Mouse (Mus musculus): ENCODE results near the gene Dcaf15. TPM values are rescaled to one million over a fixed set of nuclear protein-coding genes. Genes with fewer than 3 reads are reported as not detected.

Gene Dcaf15
- total RNA-seq, 4 experiments from 2014 or later, result 4.3 to 5.2 (median 4.7) TPM

- DNase-seq (ENCODE audit: low spot score in 2 of 2), result no peak
These were observed 2.9 kb downstream of the Dcaf15 start for GRCm38 (mm10) chr8:84101476-84102270.

GRCm38 (mm10) chr8:84098376-84098775 is 6.2 kb downstream of the Dcaf15 start:
- DNase-seq (ENCODE audit: low spot score in 2 of 2), result no peak

GRCm38 (mm10) chr8:84096061-84096460 is 8.5 kb downstream of the Dcaf15 start:
- DNase-seq (ENCODE audit: low spot score in 2 of 2), result no peak

GRCm38 (mm10) chr8:84090585-84090984 is 14.0 kb downstream of the Dcaf15 start:
- DNase-seq (ENCODE audit: low spot score in 2 of 2), result no peak

- DNase-seq (ENCODE audit: low spot score in 2 of 2), result no peak
These were observed 15.3 kb downstream of the Dcaf15 start for GRCm38 (mm10) chr8:84089277-84089676.

- no peak for DNase-seq (ENCODE audit: low spot score in 2 of 2)
These were observed 16.7 kb downstream of the Dcaf15 start for GRCm38 (mm10) chr8:84087821-84088220.

GRCm38 (mm10) chr8:84087156-84087555 is 17.4 kb downstream of the Dcaf15 start:
- DNase-seq (ENCODE audit: low spot score in 2 of 2), result no peak

- no peak for DNase-seq (ENCODE audit: low spot score in 2 of 2)
These were observed 20.0 kb downstream of the Dcaf15 start for GRCm38 (mm10) chr8:84084341-84085115.

GRCm38 (mm10) chr8:84083829-84084241 is 20.7 kb downstream of the Dcaf15 start:
- DNase-seq (ENCODE audit: low spot score in 2 of 2), result peak; percentile 50 to 60

GRCm38 (mm10) chr8:84079206-84079605 is 25.4 kb downstream of the Dcaf15 start:
- DNase-seq (ENCODE audit: low spot score in 2 of 2), result no peak

GRCm38 (mm10) chr8:84076849-84077248 is 27.7 kb downstream of the Dcaf15 start:
- no peak for DNase-seq (ENCODE audit: low spot score in 2 of 2)

- no peak for DNase-seq (ENCODE audit: low spot score in 2 of 2)
These were observed 28.2 kb downstream of the Dcaf15 start for GRCm38 (mm10) chr8:84076412-84076811.

GRCm38 (mm10) chr8:84073230-84073976 is 31.2 kb downstream of the Dcaf15 start:
- no peak for DNase-seq (ENCODE audit: low spot score in 2 of 2)

GRCm38 (mm10) chr8:84072321-84072720 is 32.2 kb downstream of the Dcaf15 start:
- DNase-seq (ENCODE audit: low spot score in 2 of 2), result no peak

- DNase-seq (ENCODE audit: low spot score in 2 of 2), result no peak
These were observed 32.6 kb downstream of the Dcaf15 start for GRCm38 (mm10) chr8:84071921-84072320.

- DNase-seq (ENCODE audit: low spot score in 2 of 2), result no peak
These were observed 33.9 kb downstream of the Dcaf15 start for GRCm38 (mm10) chr8:84070667-84071066.

- no peak for DNase-seq (ENCODE audit: low spot score in 2 of 2)
These were observed 34.3 kb downstream of the Dcaf15 start for GRCm38 (mm10) chr8:84070241-84070640.

GRCm38 (mm10) chr8:84069750-84070149 is 34.8 kb downstream of the Dcaf15 start:
- DNase-seq (ENCODE audit: low spot score in 2 of 2), result no peak

GRCm38 (mm10) chr8:84069169-84069568 is 35.4 kb downstream of the Dcaf15 start:
- DNase-seq (ENCODE audit: low spot score in 2 of 2), result no peak

- no peak for DNase-seq (ENCODE audit: low spot score in 2 of 2)
These were observed 36.1 kb downstream of the Dcaf15 start for GRCm38 (mm10) chr8:84068316-84069035.

GRCm38 (mm10) chr8:84067911-84068310 is 36.7 kb downstream of the Dcaf15 start:
- no peak for DNase-seq (ENCODE audit: low spot score in 2 of 2)
